9 mouse cellular contexts compared by ENCODE assay signal in genomic region chr6:122834365-122834764, GRCm38 (mm10). TPM values are rescaled to one million over a fixed set of nuclear protein-coding genes. Genes with fewer than 3 reads are reported as not detected.
A peak's percentile ranks its signal among the peaks of the same experiment; 100 is the strongest.
DNase-seq lines count a peak whose midpoint lies in the region; ATAC-seq and TF ChIP-seq lines count a peak whose summit lies in the region.
"Had no signal": no experiment of that assay in that cellular context is flagged by ENCODE, and none has a peak within 500 bp of the region (broad histone marks: within the 10 kb centered on the region; RNA-seq: fewer than 3 reads in every experiment).

No protein-coding gene starts in this region.

- H3K36me3 ChIP-seq in intestine, postnatal 0 days (ENCODE audit: control insufficient read depth, insufficient read depth) = peaks cover 78% of the 10 kb centered on the region
- H3K36me3 ChIP-seq in intestine, embryonic 15.5 days = peaks cover 32% of the 10 kb centered on the region
- H3K36me3 ChIP-seq in G1E (replicated peaks) = peaks cover 92% of the 10 kb centered on the region

- TF ChIP-seq CTCF in intestine, postnatal 0 days (IDR thresholded peaks at IDR 0.05; ENCODE audit: low read depth) = peak; percentile 84
- peak; percentile 95 for TF ChIP-seq CTCF in G1E (IDR thresholded peaks at IDR 0.05; ENCODE audit: low read depth, low read length)

- H3K4me1 ChIP-seq in intestine, postnatal 0 days (replicated peaks; ENCODE audit: control insufficient read depth, insufficient read depth, low read length) = no peaks in the 10 kb centered on the region
- H3K4me1 ChIP-seq in intestine, embryonic 15.5 days (replicated peaks) = no peaks in the 10 kb centered on the region
- no peaks in the 10 kb centered on the region for H3K4me1 ChIP-seq in G1E (ENCODE audit: insufficient read depth, low read depth, low read length)
- H3K4me1 ChIP-seq: limb, embryonic 12.5 days had no signal

- H3K27ac ChIP-seq in intestine, postnatal 0 days (ENCODE audit: low read depth, low read length) = no peak overlapping the region
- no peak overlapping the region for H3K27ac ChIP-seq in intestine, embryonic 15.5 days
- H3K27ac ChIP-seq: limb, embryonic 12.5 days had no signal

- WGBS in intestine, postnatal 0 days = 74% methylated on average over 4 of the region's 4 CpGs
- WGBS in intestine, embryonic 15.5 days = 65% methylated on average over 4 of the region's 4 CpGs

- DNase-seq in G1E (ENCODE audit: low spot score) = no peak
- peak; percentile 48 for DNase-seq in brain, adult 2 months (ENCODE audit: low read depth, low spot score)
- DNase-seq in liver = peak; percentile 36
- DNase-seq in spleen, adult 12 weeks (ENCODE audit: low spot score) = peak; percentile 27
- DNase-seq in right cerebral cortex, postnatal 36 days (ENCODE audit: low spot score in 2 of 2) = no peak
- DNase-seq in right cerebral cortex, postnatal 4 days = no peak

- H3K4me3 ChIP-seq in intestine, postnatal 0 days (ENCODE audit: low read depth, low read length) = no peak overlapping the region
- no peak overlapping the region for H3K4me3 ChIP-seq in intestine, embryonic 15.5 days (replicated peaks)
- no peak overlapping the region for H3K4me3 ChIP-seq in G1E (ENCODE audit: low read depth, low read length)
- H3K4me3 ChIP-seq: limb, embryonic 12.5 days had no signal

- H3K27me3 ChIP-seq in intestine, postnatal 0 days (replicated peaks; ENCODE audit: control insufficient read depth, insufficient read depth, low read length) = no peaks in the 10 kb centered on the region
- H3K27me3 ChIP-seq in intestine, embryonic 15.5 days (replicated peaks) = no peaks in the 10 kb centered on the region
- no peaks in the 10 kb centered on the region for H3K27me3 ChIP-seq in G1E (ENCODE audit: insufficient read depth, low read length)
- H3K27me3 ChIP-seq: limb, embryonic 12.5 days had no signal

- no peak for ATAC-seq in intestine, postnatal 0 days
- ATAC-seq in intestine, embryonic 15.5 days = no peak
- ATAC-seq in G1E (ENCODE audit: extremely low read depth, insufficient number of reproducible peaks, low FRiP score, poor library complexity, severe bottlenecking) = peak; percentile 58

- H3K4me2 ChIP-seq in intestine, postnatal 0 days (replicated peaks; ENCODE audit: low read depth) = no peak overlapping the region
- no peak overlapping the region for H3K4me2 ChIP-seq in intestine, embryonic 15.5 days (replicated peaks)
- H3K4me2 ChIP-seq: limb, embryonic 12.5 days had no signal

- H3K9ac ChIP-seq in intestine, postnatal 0 days (ENCODE audit: low read depth, low read length) = no peak overlapping the region
- no peak overlapping the region for H3K9ac ChIP-seq in intestine, embryonic 15.5 days
- H3K9ac ChIP-seq: limb, embryonic 12.5 days had no signal

- H3K9me3 ChIP-seq in intestine, postnatal 0 days (ENCODE audit: control insufficient read depth) = no peaks in the 10 kb centered on the region
- H3K9me3 ChIP-seq in intestine, embryonic 15.5 days = no peaks in the 10 kb centered on the region
- no peaks in the 10 kb centered on the region for H3K9me3 ChIP-seq in G1E (replicated peaks)

RNA-seq across cellular contexts. Expression of gene Foxj2, which starts 14.7 kb away (rescaled TPM):
- 2.8 and 2.9 TPM in 2 replicates for polyA plus RNA-seq in intestine, postnatal 0 days (2015; fragmentation: Nextera tagmentation; extraction: Ambion mirVana)
- polyA plus RNA-seq in intestine, embryonic 15.5 days (2015; fragmentation: Nextera tagmentation; extraction: Ambion mirVana) = 3.9 and 4.5 TPM in 2 replicates
- total RNA-seq in G1E (2014; fragmentation: Nextera tagmentation) (24.3 and 27.8 TPM in 2 replicates), G1E (2017) (3.9 and 4.0 TPM in 2 replicates)
- polyA plus RNA-seq in G1E (2012) = 18.6 and 20.5 TPM in 2 replicates

RNA-seq across cellular contexts. Expression of gene C3ar1, which starts 21.6 kb away (rescaled TPM):
- polyA plus RNA-seq in intestine, postnatal 0 days (2015; fragmentation: Nextera tagmentation; extraction: Ambion mirVana) = 2.1 and 2.2 TPM in 2 replicates
- 2.5 TPM in 2 replicates for polyA plus RNA-seq in intestine, embryonic 15.5 days (2015; fragmentation: Nextera tagmentation; extraction: Ambion mirVana)
- not detected in 2 replicates for total RNA-seq in G1E (2014; fragmentation: Nextera tagmentation)
- total RNA-seq in G1E (2017) = 0.23 and 0.38 TPM in 2 replicates
- polyA plus RNA-seq in G1E (2012) = not detected in 2 replicates

RNA-seq across cellular contexts. Expression of gene Slc2a3, which starts 32.9 kb away (rescaled TPM):
- 2.9 TPM in 2 replicates for polyA plus RNA-seq in intestine, postnatal 0 days (2015; fragmentation: Nextera tagmentation; extraction: Ambion mirVana)
- 11.3 and 13.4 TPM in 2 replicates for polyA plus RNA-seq in intestine, embryonic 15.5 days (2015; fragmentation: Nextera tagmentation; extraction: Ambion mirVana)
- total RNA-seq in G1E (2014; fragmentation: Nextera tagmentation) = 375 and 431 TPM in 2 replicates
- 371 and 387 TPM in 2 replicates for total RNA-seq in G1E (2017)
- polyA plus RNA-seq in G1E (2012) = 73.2 and 97.6 TPM in 2 replicates

RNA-seq across cellular contexts. Expression of gene Necap1, which starts 39.9 kb away (rescaled TPM):
- polyA plus RNA-seq in intestine, postnatal 0 days (2015; fragmentation: Nextera tagmentation; extraction: Ambion mirVana) = 45.8 and 48.7 TPM in 2 replicates
- polyA plus RNA-seq in intestine, embryonic 15.5 days (2015; fragmentation: Nextera tagmentation; extraction: Ambion mirVana) = 56.3 and 59.8 TPM in 2 replicates
- total RNA-seq in G1E (2014; fragmentation: Nextera tagmentation) (30.8 and 40.5 TPM in 2 replicates), G1E (2017) (19.4 and 19.9 TPM in 2 replicates)
- 8.1 and 10.4 TPM in 2 replicates for polyA plus RNA-seq in G1E (2012)

Comparison
In these comparisons a context has a peak if more than half of its experiments do, and no peak if none do; other contexts are left out.
1. DNase-seq: peak in brain, adult 2 months (single experiment), liver (single experiment) and spleen, adult 12 weeks (single experiment); none in G1E (single experiment), right cerebral cortex, postnatal 36 days (0 of 2) and right cerebral cortex, postnatal 4 days (single experiment).